17 mouse cellular contexts compared by ENCODE assay signal in the genomic region with DNA sequence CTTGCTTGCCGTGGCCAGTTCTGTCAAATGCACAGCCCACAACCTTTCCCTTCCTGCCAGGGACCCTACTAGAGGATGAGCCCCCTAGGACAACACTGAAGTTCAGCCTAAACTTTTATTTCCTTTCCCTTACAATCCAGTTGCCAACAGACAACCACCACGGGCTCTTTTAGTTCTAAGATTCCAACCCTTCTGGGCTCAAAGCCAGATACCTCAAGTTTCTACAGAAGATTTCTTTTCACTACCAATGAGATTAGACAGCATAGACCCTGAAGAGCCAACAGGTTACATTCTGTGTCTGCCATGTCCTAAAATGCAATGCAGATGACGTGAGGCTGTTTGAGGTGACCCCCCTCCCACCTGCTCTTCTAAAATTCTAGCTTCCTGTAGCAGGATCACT.
DNase-seq lines count a peak whose midpoint lies in the region; ATAC-seq lines count a peak whose summit lies in the region.
"Had no signal": no experiment of that assay in that cellular context is flagged by ENCODE, and none has a peak within 500 bp of the region (broad histone marks: within the 10 kb centered on the region; RNA-seq: fewer than 3 reads in every experiment).

No protein-coding gene starts in this region.

- intact Hi-C loops in heart, postnatal 10 days (cut with DNase I): loop anchor here (5.0 kb wide), 1 partner anchor 52 kb away; no protein-coding TSS in a partner anchor

- no peaks in the 10 kb centered on the region for H3K36me3 ChIP-seq in heart, embryonic 10.5 days
- H3K36me3 ChIP-seq in limb, embryonic 13.5 days: no peaks in the 10 kb centered on the region
- H3K36me3 ChIP-seq in limb, embryonic 10.5 days: no peaks in the 10 kb centered on the region
- H3K36me3 ChIP-seq: forebrain, embryonic 15.5 days; hindbrain, embryonic 15.5 days; liver, embryonic 15.5 days had no signal

- H3K4me1 ChIP-seq in heart, embryonic 10.5 days: peaks cover 80% of the 10 kb centered on the region
- peaks cover 16% of the 10 kb centered on the region for H3K4me1 ChIP-seq in limb, embryonic 13.5 days
- peaks cover 21% of the 10 kb centered on the region for H3K4me1 ChIP-seq in limb, embryonic 10.5 days
- H3K4me1 ChIP-seq: hindbrain, embryonic 15.5 days had no signal

- H3K27ac ChIP-seq in heart, embryonic 10.5 days: peak overlapping the region; percentile 64
- 0 out of 2 replicates have a peak overlapping the region, but pooled peaks have one; percentile 1 for H3K27ac ChIP-seq in limb, embryonic 13.5 days
- H3K27ac ChIP-seq in limb, embryonic 10.5 days: no peak overlapping the region
- H3K27ac ChIP-seq: forebrain, embryonic 15.5 days; hindbrain, embryonic 15.5 days; kidney, postnatal 0 days; layer of hippocampus, adult 2 months; liver, embryonic 15.5 days had no signal

- ATAC-seq in limb, embryonic 13.5 days (ENCODE audit: low FRiP score, low read depth): peak; percentile 30; the same call in 1 of the 2 replicates
- peak; percentile 36 for ATAC-seq in megakaryocyte-erythroid progenitor cell, adult 5-6 weeks (replicated peaks; ENCODE audit: low FRiP score, low TSS enrichment, poor library complexity, severe bottlenecking)
- ATAC-seq: forebrain, embryonic 15.5 days; intestine, embryonic 16.5 days had no signal

- H3K9me3 ChIP-seq in heart, embryonic 10.5 days: no peaks in the 10 kb centered on the region
- no peaks in the 10 kb centered on the region for H3K9me3 ChIP-seq in limb, embryonic 13.5 days
- H3K9me3 ChIP-seq in limb, embryonic 10.5 days (replicated peaks): no peaks in the 10 kb centered on the region
- H3K9me3 ChIP-seq: forebrain, embryonic 15.5 days; hindbrain, embryonic 15.5 days; liver, embryonic 15.5 days had no signal

- H3K4me3 ChIP-seq in heart, embryonic 10.5 days: no peak overlapping the region
- no peak overlapping the region for H3K4me3 ChIP-seq in limb, embryonic 13.5 days
- H3K4me3 ChIP-seq in limb, embryonic 10.5 days: no peak overlapping the region
- H3K4me3 ChIP-seq: forebrain, embryonic 15.5 days; hindbrain, embryonic 15.5 days; layer of hippocampus, adult 2 months; liver, embryonic 15.5 days had no signal

- H3K4me2 ChIP-seq in limb, embryonic 13.5 days (replicated peaks): no peak overlapping the region
- H3K4me2 ChIP-seq: forebrain, embryonic 15.5 days; hindbrain, embryonic 15.5 days; liver, embryonic 15.5 days; midbrain, embryonic 11.5 days had no signal

- H3K27me3 ChIP-seq in heart, embryonic 10.5 days (ENCODE audit: insufficient read depth, poor library complexity, severe bottlenecking): no peaks in the 10 kb centered on the region
- no peaks in the 10 kb centered on the region for H3K27me3 ChIP-seq in limb, embryonic 13.5 days
- no peaks in the 10 kb centered on the region for H3K27me3 ChIP-seq in limb, embryonic 10.5 days (ENCODE audit: low read depth, poor library complexity, severe bottlenecking)
- H3K27me3 ChIP-seq: forebrain, embryonic 15.5 days; hindbrain, embryonic 15.5 days; liver, embryonic 15.5 days had no signal

- no peak for DNase-seq in heart, embryonic 10.5 days (ENCODE audit: low spot score)
- DNase-seq in heart, postnatal 10 days: no peak
- DNase-seq in limb, embryonic 10.5 days (ENCODE audit: low spot score): no peak
- peak; percentile 70 for DNase-seq in adipocyte (ENCODE audit: low spot score)
- no peak for DNase-seq in right cerebral cortex, postnatal 4 days
- DNase-seq: cerebellum, adult 9-10 months; left cerebral cortex, postnatal 4 days; lung, postnatal 36 days had no signal

- H3K9ac ChIP-seq in limb, embryonic 13.5 days: no peak overlapping the region
- H3K9ac ChIP-seq: forebrain, embryonic 15.5 days; hindbrain, embryonic 15.5 days; liver, embryonic 15.5 days had no signal

- 63% methylated on average over 3 of the region's 3 CpGs for WGBS in heart, embryonic 10.5 days
- 42% methylated on average over 3 of the region's 3 CpGs for WGBS in limb, embryonic 13.5 days
- 83% methylated on average over 3 of the region's 3 CpGs for WGBS in limb, embryonic 10.5 days
